Mouse (Mus musculus) kidney, adult 2 months (tissue): ENCODE measurements around the gene Pik3ap1. TPM values are rescaled to one million over a fixed set of nuclear protein-coding genes. Genes with fewer than 3 reads are reported as not detected.

Source experiments
- DNase-seq: peaks from one replicate; pipeline ENCODE4 v3.0.0; 2021
- H3K27ac ChIP-seq: fragments of 200-500 bp; 2 replicates; pipeline ENCODE4 v1.5.1; 2012; ENCODE audit warnings: low read depth, low read length, control low read depth, inconsistent platforms; ENCODE audit not compliant: insufficient read depth
- H3K27me3 ChIP-seq: fragments of 200-500 bp; replicated peaks from 2 replicates; pipeline ENCODE4 v1.6.1; 2012; ENCODE audit warnings: mild to moderate bottlenecking, moderate library complexity, low read length, inconsistent platforms; ENCODE audit not compliant: control insufficient read depth, insufficient read depth
- H3K36me3 ChIP-seq: fragments of 200-500 bp; 2 replicates; pipeline ENCODE4 v1.6.1; 2012; ENCODE audit warnings: mild to moderate bottlenecking, moderate library complexity, low read length, inconsistent platforms; ENCODE audit not compliant: control insufficient read depth, insufficient read depth
- H3K4me1 ChIP-seq: fragments of 200-500 bp; 2 replicates; pipeline ENCODE4 v1.6.1; 2011; ENCODE audit warnings: low read length; ENCODE audit not compliant: control insufficient read depth, insufficient read depth
- H3K4me3 ChIP-seq: fragments of 200-500 bp; 2 replicates; pipeline ENCODE4 v1.5.1; 2011; ENCODE audit warnings: mild to moderate bottlenecking, low read depth, low read length, control low read depth; ENCODE audit not compliant: insufficient read depth
- CTCF ChIP-seq: fragments of 200-500 bp; conservative IDR thresholded peaks from 2 replicates; pipeline ENCODE4 v1.5.1; 2011; ENCODE audit warnings: low read depth, mild to moderate bottlenecking, control low read depth, low read length, moderate library complexity, mixed read lengths; ENCODE audit not compliant: insufficient read depth, insufficient read length
- POLR2A ChIP-seq: fragments of 200-500 bp; IDR thresholded peaks from one replicate; pipeline ENCODE4 v1.6.1; 2011; ENCODE audit warnings: low read depth, low read length, control low read depth
- WGBS: fragments of 180-500 bp; shearing (Covaris S2); methylation state at CpG from one replicate; pipeline ENCODE4 v1.1.7; 2018; 5-methylcytosine and 5-hydroxymethylcytosine counted together
- polyA plus RNA-seq: library from polyadenylated mRNA; depleted of rRNA; stranded (reverse); fragments of >200 nt; gene quantifications from 2 replicates; pipeline ENCODE4 v1.2.3, GENCODE M21; 2012

Gene Pik3ap1
- polyA plus RNA-seq, 1 experiment: 2.9 TPM

- DNase-seq: no peak
- Histone ChIP-seq H3K4me3 (no peak overlapping the region), H3K4me1 (no peaks in the 10 kb centered on the region), H3K36me3 (no peaks in the 10 kb centered on the region), H3K27ac (no peak overlapping the region), H3K27me3 (no peaks in the 10 kb centered on the region)
- 76% methylated on average over 8 of the region's 8 CpGs for WGBS
- TF ChIP-seq POLR2A (no peak), CTCF (no peak)
These were observed 85.5 kb downstream of the Pik3ap1 start for GRCm38 (mm10) chr19:41299446-41299845.

- Histone ChIP-seq H3K27me3 (no peaks in the 10 kb centered on the region), H3K4me1 (no peaks in the 10 kb centered on the region), H3K36me3 (no peaks in the 10 kb centered on the region), H3K4me3 (no peak overlapping the region), H3K27ac (no peak overlapping the region)
- no peak for DNase-seq
- TF ChIP-seq POLR2A (no peak), CTCF (peak; percentile 57)
- 84% methylated on average over 5 of the region's 5 CpGs for WGBS
These were observed 93.8 kb downstream of the Pik3ap1 start for GRCm38 (mm10) chr19:41290952-41291619.

- no peak overlapping the region for H3K27ac ChIP-seq
- TF ChIP-seq CTCF (no peak), POLR2A (no peak)
- WGBS: 56% methylated on average over 6 of the region's 6 CpGs
These were observed 96.3 kb downstream of the Pik3ap1 start for GRCm38 (mm10) chr19:41288568-41288967.

GRCm38 (mm10) chr19:41287224-41287623 lies 97.7 kb downstream of the Pik3ap1 start:
- WGBS: 94% methylated on average over 7 of the region's 7 CpGs
- H3K4me3 ChIP-seq: no peak overlapping the region
- TF ChIP-seq POLR2A: no peak
- TF ChIP-seq CTCF: no peak
- no peak for DNase-seq
- no peaks in the 10 kb centered on the region for H3K36me3 ChIP-seq
- no peak overlapping the region for H3K27ac ChIP-seq
- no peaks in the 10 kb centered on the region for H3K4me1 ChIP-seq
- no peaks in the 10 kb centered on the region for H3K27me3 ChIP-seq

More at GRCm38 (mm10) chr19:41288568-41288967, 96.3 kb downstream of the Pik3ap1 start:
- Histone ChIP-seq H3K4me1 (no peaks in the 10 kb centered on the region), H3K36me3 (no peaks in the 10 kb centered on the region), H3K27me3 (no peaks in the 10 kb centered on the region), H3K4me3 (no peak overlapping the region)
- no peak for DNase-seq

GRCm38 (mm10) chr19:41284515-41284914 lies 100.4 kb downstream of the Pik3ap1 start:
- Histone ChIP-seq H3K36me3 (no peaks in the 10 kb centered on the region), H3K4me3 (no peak overlapping the region), H3K4me1 (no peaks in the 10 kb centered on the region), H3K27ac (no peak overlapping the region), H3K27me3 (no peaks in the 10 kb centered on the region)
- TF ChIP-seq POLR2A (no peak), CTCF (no peak)
- DNase-seq: no peak
- 58% methylated on average over 6 of the region's 6 CpGs for WGBS

- no peaks in the 10 kb centered on the region for H3K36me3 ChIP-seq
- H3K4me3 ChIP-seq: no peak overlapping the region
- H3K27me3 ChIP-seq: no peaks in the 10 kb centered on the region
- 68% methylated on average over 5 of the region's 5 CpGs for WGBS
- no peak overlapping the region for H3K27ac ChIP-seq
- TF ChIP-seq POLR2A (no peak), CTCF (no peak)
- no peaks in the 10 kb centered on the region for H3K4me1 ChIP-seq
- DNase-seq: no peak
These were observed 102.2 kb downstream of the Pik3ap1 start for GRCm38 (mm10) chr19:41282718-41283117.

- 84% methylated on average over 4 of the region's 4 CpGs for WGBS
- Histone ChIP-seq H3K36me3 (no peaks in the 10 kb centered on the region), H3K4me3 (no peak overlapping the region)
These were observed 102.7 kb downstream of the Pik3ap1 start for GRCm38 (mm10) chr19:41282216-41282615.

More at GRCm38 (mm10) chr19:41282216-41282615, 102.7 kb downstream of the Pik3ap1 start:
- TF ChIP-seq CTCF (no peak), POLR2A (no peak)
- H3K27me3 ChIP-seq: no peaks in the 10 kb centered on the region
- peak; percentile 12 for DNase-seq
- H3K4me1 ChIP-seq: no peaks in the 10 kb centered on the region
- no peak overlapping the region for H3K27ac ChIP-seq
